Mouse (Mus musculus): ENCODE data around the gene Dennd1a. TPM values are rescaled to one million over a fixed set of nuclear protein-coding genes. Genes with fewer than 3 reads are reported as not detected.

Gene Dennd1a
- polyA plus RNA-seq, 1 experiment from 2014 or later: 9.9 TPM

DNA sequence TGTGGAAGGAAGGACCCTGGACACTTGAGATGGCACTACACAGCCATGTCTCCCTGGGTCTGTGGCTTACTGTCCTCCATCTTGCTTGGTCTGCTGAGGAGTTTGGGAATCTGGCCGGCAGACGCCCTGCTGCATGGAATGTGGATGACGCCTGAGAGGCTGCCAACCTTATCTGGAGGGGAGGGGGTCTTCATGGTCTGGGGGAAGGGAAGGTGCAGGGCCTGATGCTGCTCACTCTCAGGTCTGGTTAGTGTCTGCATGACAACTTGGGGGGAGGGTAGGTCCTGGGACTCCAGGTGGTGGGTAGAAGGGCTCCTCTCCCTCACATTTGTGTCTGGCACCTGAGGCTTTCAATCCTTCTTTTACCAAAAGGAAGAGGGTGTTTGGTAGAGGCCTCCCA is 505.8 kb downstream of the Dennd1a start:
- DNase-seq (ENCODE audit: low spot score): no peak

- no peak for DNase-seq (ENCODE audit: low spot score)
Observed at GRCm38 (mm10) chr2:37780270-37780929, 506.8 kb downstream of the Dennd1a start.

DNA sequence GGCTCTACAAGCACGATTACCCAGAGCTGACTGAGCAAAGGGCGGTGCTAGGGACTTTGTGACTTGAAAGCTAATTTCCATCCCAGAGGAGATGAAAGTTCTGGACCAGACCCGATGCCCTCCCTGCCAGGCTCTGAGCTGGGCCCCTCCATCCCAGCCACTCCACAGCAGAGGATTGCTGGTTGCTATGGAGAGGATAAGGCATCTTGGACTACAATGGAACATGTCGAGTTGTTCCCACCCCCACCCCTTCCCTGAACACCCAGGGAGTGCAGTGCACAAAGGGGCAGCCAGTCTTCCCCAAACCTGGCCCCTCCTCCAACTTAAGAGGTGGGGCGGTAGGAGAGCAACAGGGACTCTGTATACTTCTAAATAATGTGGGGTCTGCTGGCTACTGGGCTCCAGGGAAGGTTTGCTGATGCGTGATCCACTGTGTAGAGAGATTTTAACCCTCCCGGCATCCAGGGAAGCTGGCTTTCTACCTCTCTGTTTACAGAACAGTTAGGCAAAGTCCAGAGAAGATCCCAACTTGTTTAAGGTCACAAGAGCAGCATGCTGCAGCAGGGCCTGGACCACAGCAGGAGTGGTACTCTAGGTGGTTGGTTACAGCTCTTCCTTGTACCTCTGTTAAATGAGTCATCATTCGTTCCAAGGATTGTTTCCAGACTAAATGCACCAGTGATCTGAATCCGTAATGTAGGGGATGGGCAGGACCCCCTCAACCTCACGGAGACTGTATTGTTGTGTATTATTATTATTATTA is 509.1 kb downstream of the Dennd1a start:
- DNase-seq (ENCODE audit: low spot score): no peak

- no peak for DNase-seq (ENCODE audit: low spot score)
Observed at GRCm38 (mm10) chr2:37776611-37777411, 510.4 kb downstream of the Dennd1a start.

GRCm38 (mm10) chr2:37776016-37776415 is 511.2 kb downstream of the Dennd1a start, which contains the start of gene Crb2:
TSS of gene Crb2 (plus strand) at chr2:37776249.
- DNase-seq (ENCODE audit: low spot score): no peak

DNA sequence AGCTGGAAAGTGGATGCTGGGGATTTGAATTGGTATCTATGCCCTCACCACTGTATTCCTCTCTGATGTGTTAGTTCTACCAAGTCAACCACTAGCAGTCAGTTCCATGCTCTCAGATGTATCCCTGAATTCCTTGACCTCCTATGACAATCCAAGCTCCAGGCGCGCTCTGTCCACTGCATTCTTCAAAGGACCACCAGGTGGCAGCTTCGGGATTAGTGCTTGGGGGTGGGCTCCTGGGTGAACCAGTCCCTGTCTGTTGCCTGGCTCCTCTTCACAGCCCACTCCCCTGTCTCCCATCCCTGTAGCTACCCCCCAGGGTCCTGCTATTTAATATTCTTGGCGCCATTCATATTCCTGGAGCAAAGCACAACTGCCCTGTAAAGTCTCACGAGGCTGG is 512.6 kb downstream of the Dennd1a start:
- DNase-seq (ENCODE audit: low spot score): peak; percentile 37

DNA sequence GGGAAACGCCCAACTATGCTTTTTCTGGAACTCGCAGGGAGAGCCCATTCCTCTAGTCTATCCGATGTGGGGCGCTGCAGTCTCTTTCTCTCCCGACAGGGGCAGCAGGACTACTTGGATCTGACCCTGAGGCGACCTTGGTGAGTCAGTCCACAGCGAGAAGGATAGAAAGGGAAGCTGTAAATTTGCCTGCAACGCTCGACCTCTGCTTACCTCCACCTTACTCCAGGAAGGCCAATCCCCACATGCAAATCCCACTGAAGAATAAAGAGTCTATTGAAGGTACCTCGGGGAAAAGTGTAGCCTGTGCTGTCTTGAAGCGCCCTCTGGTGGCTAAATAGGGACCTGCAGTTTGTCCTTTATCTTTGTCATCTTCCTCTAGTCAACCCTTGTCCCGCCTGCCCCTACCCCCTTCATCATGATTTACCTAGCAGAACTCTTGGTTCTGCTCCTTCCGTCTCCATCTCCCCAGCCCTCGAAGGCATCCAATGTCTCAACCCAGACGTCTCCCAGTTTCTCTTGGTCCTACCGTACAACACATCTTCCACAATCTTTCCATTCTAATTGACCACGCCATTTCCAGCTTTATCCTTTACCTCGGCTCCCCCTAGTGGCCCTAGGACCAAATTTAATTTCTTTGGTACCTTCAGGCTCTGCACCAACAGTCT is 515.4 kb downstream of the Dennd1a start:
- peak; percentile 92 for DNase-seq (ENCODE audit: low spot score)

DNA sequence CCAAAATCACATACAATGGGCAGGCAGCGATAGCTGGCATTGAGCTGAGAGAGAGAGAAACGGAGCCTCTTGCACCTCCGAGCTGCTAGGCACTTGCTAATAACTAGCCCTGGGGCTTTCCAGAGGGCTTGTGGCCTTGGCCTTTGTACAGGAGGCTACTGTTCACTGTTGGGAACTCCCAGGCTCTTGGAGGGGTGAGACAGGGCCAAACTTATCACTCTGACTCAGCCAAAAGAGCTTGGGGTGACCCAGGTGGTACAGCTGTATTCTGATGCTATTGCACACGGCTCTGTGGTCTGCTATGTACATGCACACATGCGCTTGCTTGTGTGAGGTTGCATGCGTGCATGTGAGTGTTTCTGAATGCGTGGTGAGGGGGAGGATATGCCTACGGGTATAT is 517.4 kb downstream of the Dennd1a start:
- no peak for DNase-seq (ENCODE audit: low spot score)

GRCm38 (mm10) chr2:37768903-37769302 is 518.3 kb downstream of the Dennd1a start:
- DNase-seq (ENCODE audit: low spot score): no peak

DNA sequence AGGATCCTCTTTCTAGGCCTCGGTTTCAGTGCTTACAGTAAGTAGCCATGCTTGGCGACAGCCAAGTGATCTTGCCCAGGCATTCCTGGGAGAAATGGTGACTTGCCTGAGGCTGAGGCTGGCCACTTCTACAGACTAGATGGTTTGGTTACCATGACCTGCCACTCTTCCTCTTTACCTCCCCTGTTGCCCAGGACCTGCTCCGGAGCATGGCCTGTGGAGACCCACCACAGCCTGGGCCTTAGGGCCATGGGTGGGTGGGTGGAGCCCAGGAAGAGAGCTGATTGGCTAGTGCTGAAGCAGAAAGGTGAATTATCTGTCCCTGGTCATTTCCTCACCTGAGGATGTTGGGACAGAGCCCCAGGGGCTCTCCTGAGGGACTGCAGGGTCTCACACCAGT is 519.5 kb downstream of the Dennd1a start:
- DNase-seq (ENCODE audit: low spot score): no peak

GRCm38 (mm10) chr2:37767080-37767547 is 520.1 kb downstream of the Dennd1a start:
- peak; percentile 84 for DNase-seq (ENCODE audit: low spot score)

- DNase-seq (ENCODE audit: low spot score): peak; percentile 35
Observed at GRCm38 (mm10) chr2:37766027-37766761, 521.0 kb downstream of the Dennd1a start.

- DNase-seq (ENCODE audit: low spot score): peak; percentile 90
Observed at GRCm38 (mm10) chr2:37765082-37765483, 522.1 kb downstream of the Dennd1a start.

DNA sequence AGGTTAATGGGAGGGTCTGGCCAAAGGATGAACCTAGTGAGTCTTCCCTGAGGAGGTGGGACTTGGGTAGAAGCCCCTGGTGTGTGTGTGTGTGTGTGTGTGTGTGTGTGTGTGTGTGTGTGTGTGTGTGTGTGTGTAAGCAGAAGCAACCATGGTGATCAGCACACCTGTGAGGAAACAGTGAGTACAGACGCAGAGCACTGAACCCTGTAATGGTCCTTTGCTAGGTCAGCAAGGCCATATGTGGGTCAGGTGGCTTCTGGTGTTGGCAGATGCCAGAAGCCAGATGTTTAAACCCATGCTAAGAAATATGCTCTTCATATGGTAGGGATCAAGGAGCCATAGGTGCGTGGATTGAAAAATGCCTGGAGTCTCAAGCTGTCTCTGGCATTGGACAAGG is 522.7 kb downstream of the Dennd1a start:
- no peak for DNase-seq (ENCODE audit: low spot score)

- no peak for DNase-seq (ENCODE audit: low spot score)
Observed at GRCm38 (mm10) chr2:37763638-37764037, 523.6 kb downstream of the Dennd1a start.

DNA sequence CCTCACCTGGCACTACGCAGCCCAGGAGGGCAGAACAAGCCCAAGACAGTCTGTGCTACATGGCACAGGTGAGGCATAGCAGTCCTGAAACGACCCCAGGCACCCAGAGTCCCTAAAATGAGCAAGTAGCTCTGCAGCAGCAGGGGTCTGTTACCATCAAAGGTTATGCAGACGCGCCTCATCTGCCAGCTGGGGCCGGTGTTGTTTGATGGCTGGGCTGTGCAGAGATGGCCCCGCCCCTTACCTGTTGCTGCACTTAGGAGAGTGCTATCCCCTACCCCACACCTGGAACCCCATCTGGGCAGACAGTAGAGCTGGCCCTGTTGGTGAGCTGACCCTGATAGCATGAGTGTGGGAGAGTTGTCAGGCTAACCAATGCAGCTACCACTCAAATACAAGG is 526.6 kb downstream of the Dennd1a start:
- peak; percentile 70 for DNase-seq (ENCODE audit: low spot score)

DNA sequence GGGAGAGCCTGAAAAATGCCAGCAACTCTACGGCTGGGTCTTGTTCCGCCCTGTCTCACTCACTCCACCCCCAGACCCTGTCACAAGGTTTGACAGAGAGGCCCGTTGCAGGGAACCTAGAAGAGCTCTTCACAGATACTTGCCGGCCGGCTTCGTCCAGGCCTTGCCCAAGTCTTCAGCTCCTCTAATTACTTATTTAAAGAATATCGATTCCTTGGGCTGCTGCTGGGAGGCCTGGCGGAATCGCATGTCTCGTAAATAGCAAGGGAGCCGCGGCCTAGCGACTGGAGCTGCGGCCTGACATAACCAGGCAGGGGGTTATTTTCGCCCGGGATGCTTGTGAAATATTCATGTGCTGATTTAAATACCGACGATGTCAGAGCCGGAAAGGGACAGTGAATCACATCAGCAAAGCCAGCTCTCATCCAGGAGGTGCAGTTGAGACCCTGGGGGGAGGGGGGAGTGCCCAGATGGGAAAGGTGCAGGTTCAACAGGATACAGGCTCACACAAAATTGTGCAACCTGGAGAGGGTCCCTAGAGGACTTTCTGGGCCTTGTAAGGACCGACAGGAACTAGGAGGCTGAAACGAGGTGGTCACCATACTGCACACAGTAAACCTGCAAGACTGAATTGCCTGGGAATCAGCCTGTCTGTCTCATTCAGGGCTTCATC is 528.7 kb downstream of the Dennd1a start:
- no peak for DNase-seq (ENCODE audit: low spot score)

- DNase-seq (ENCODE audit: low spot score): no peak
Observed at GRCm38 (mm10) chr2:37757784-37758183, 529.4 kb downstream of the Dennd1a start.

DNA sequence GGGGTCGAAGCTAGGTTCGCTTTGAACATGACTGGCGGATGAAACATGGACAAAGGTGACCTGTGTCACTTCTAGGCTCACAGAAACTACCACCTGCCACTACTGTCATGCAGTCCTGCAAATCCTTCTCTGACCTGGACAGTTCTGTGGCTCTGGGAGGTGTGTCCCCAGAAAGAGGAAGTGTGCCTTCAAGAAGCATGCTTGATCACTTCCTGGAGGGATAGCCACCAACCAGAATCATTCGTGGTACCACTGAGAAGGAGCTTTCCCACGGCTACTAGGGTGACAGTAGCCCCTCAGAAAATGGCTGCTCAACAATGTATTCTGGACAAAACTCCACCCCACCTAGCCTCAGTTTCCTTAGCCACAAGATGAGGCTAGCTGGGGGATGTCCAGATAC is 530.2 kb downstream of the Dennd1a start:
- no peak for DNase-seq (ENCODE audit: low spot score)
